Mouse (Mus musculus) kidney, adult 2 months (tissue): ENCODE data around the gene Dap. TPM values are rescaled to one million over a fixed set of nuclear protein-coding genes. Genes with fewer than 3 reads are reported as not detected.

Experiments
- DNase-seq: peaks from one replicate; pipeline ENCODE4 v3.0.0; 2021
- H3K27ac ChIP-seq: fragments of 200-500 bp; 2 replicates; pipeline ENCODE4 v1.5.1; 2012; ENCODE audit warnings: low read depth, low read length, control low read depth, inconsistent platforms; ENCODE audit not compliant: insufficient read depth
- H3K27me3 ChIP-seq: fragments of 200-500 bp; replicated peaks from 2 replicates; pipeline ENCODE4 v1.6.1; 2012; ENCODE audit warnings: mild to moderate bottlenecking, moderate library complexity, low read length, inconsistent platforms; ENCODE audit not compliant: control insufficient read depth, insufficient read depth
- H3K36me3 ChIP-seq: fragments of 200-500 bp; 2 replicates; pipeline ENCODE4 v1.6.1; 2012; ENCODE audit warnings: mild to moderate bottlenecking, moderate library complexity, low read length, inconsistent platforms; ENCODE audit not compliant: control insufficient read depth, insufficient read depth
- H3K4me1 ChIP-seq: fragments of 200-500 bp; 2 replicates; pipeline ENCODE4 v1.6.1; 2011; ENCODE audit warnings: low read length; ENCODE audit not compliant: control insufficient read depth, insufficient read depth
- H3K4me3 ChIP-seq: fragments of 200-500 bp; 2 replicates; pipeline ENCODE4 v1.5.1; 2011; ENCODE audit warnings: mild to moderate bottlenecking, low read depth, low read length, control low read depth; ENCODE audit not compliant: insufficient read depth
- CTCF ChIP-seq: fragments of 200-500 bp; conservative IDR thresholded peaks from 2 replicates; pipeline ENCODE4 v1.5.1; 2011; ENCODE audit warnings: low read depth, mild to moderate bottlenecking, control low read depth, low read length, moderate library complexity, mixed read lengths; ENCODE audit not compliant: insufficient read depth, insufficient read length
- POLR2A ChIP-seq: fragments of 200-500 bp; IDR thresholded peaks from one replicate; pipeline ENCODE4 v1.6.1; 2011; ENCODE audit warnings: low read depth, low read length, control low read depth
- WGBS: fragments of 180-500 bp; shearing (Covaris S2); methylation state at CpG from one replicate; pipeline ENCODE4 v1.1.7; 2018; 5-methylcytosine and 5-hydroxymethylcytosine counted together
- polyA plus RNA-seq: library from polyadenylated mRNA; depleted of rRNA; stranded (reverse); fragments of >200 nt; gene quantifications from 2 replicates; pipeline ENCODE4 v1.2.3, GENCODE M21; 2012

Gene Dap
- polyA plus RNA-seq, 1 experiment = 96.9 TPM

- H3K27ac ChIP-seq = no peak overlapping the region
Observed at GRCm38 (mm10) chr15:31247035-31247434, 22.9 kb downstream of the Dap start.

DNA sequence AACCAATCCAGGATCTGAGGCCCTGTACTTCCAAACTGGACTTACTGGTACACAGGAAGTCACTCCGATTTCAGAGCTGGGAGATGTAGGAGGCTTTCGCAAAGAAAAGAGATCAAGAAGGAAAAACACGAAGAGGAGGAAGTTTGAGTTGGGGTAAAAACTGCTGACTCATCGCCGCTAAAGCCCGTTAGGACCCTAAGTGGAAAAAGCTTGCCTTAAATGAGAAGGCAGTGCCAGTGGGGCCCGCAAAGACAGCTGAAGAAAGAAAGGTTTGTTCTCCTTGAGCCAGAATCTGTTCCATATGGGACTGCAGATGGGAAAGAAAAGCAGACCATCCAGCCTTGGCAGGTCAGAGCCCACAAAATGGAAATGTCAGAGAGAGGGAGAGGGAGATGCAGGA lies 24.8 kb downstream of the Dap start:
- Histone ChIP-seq H3K27ac (no peak overlapping the region), H3K36me3 (no peaks in the 10 kb centered on the region), H3K4me3 (no peak overlapping the region), H3K27me3 (no peaks in the 10 kb centered on the region), H3K4me1 (no peaks in the 10 kb centered on the region; the same call in 1 of the 2 replicates)
- no peak for DNase-seq
- 76% methylated on average over 7 of the region's 7 CpGs for WGBS
- no peak for TF ChIP-seq CTCF
- TF ChIP-seq POLR2A = no peak

More at GRCm38 (mm10) chr15:31247035-31247434, 22.9 kb downstream of the Dap start:
- WGBS = 88% methylated on average over 9 of the region's 9 CpGs
- H3K4me3 ChIP-seq = no peak overlapping the region
- TF ChIP-seq POLR2A (no peak), CTCF (no peak)
- no peaks in the 10 kb centered on the region for H3K27me3 ChIP-seq
- DNase-seq = no peak
- H3K4me1 ChIP-seq = no peaks in the 10 kb centered on the region; the same call in 1 of the 2 replicates
- no peaks in the 10 kb centered on the region for H3K36me3 ChIP-seq

DNA sequence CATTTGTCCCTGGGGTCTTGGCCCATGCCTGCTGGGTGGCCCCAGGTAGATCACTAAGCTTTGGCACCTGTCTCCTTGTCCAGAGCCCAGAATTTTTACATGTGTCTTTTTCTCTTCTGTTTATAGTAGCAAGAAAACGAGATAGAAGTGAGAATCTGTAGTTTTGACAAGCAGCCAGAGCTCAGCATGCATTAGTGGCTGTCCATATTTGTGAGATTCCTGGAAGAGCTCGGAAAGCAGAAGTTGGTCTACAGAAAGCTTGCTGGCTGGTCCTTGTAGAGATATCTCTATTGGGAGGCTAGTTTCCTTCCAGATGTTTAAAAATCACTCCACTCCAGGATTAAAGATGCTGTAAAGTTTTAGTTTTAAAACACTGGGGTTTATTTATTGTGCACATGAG lies 25.9 kb downstream of the Dap start:
- Histone ChIP-seq H3K36me3 (no peaks in the 10 kb centered on the region), H3K4me3 (no peak overlapping the region), H3K4me1 (no peaks in the 10 kb centered on the region; the same call in 1 of the 2 replicates), H3K27ac (no peak overlapping the region), H3K27me3 (no peaks in the 10 kb centered on the region)
- TF ChIP-seq CTCF (no peak), POLR2A (no peak)
- 77% methylated on average over 2 of the region's 2 CpGs for WGBS
- DNase-seq = no peak

- Histone ChIP-seq H3K4me3 (no peak overlapping the region), H3K4me1 (no peaks in the 10 kb centered on the region; the same call in 1 of the 2 replicates), H3K27me3 (no peaks in the 10 kb centered on the region), H3K36me3 (no peaks in the 10 kb centered on the region), H3K27ac (no peak overlapping the region)
- TF ChIP-seq POLR2A (no peak), CTCF (no peak)
- DNase-seq = no peak
- 87% methylated on average over 3 of the region's 3 CpGs for WGBS
Observed at GRCm38 (mm10) chr15:31250676-31251075, 26.6 kb downstream of the Dap start.

DNA sequence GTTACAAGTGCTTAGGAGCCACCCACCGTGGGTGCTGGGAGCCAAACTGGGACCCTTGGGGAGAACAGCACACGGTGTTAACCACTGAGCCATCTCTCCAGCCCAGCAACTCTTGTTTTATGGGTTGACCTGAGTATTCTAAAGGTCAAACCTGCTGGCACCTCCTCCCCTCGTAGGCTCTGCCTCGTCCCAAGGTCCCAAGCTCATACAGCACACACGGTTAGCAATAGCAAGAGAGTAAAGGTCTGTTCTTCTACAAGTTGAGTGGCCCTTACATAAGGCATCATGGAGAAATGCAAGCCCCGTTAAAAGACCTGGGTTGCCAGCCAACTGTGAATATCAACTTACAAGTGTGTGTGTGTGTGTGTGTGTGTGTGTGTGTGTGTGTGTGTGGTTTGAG lies 27.1 kb downstream of the Dap start:
- no peaks in the 10 kb centered on the region; the same call in 1 of the 2 replicates for H3K4me1 ChIP-seq
- DNase-seq = peak; percentile 22
- H3K27me3 ChIP-seq = no peaks in the 10 kb centered on the region
- H3K4me3 ChIP-seq = no peak overlapping the region
- TF ChIP-seq CTCF (no peak), POLR2A (no peak)
- no peaks in the 10 kb centered on the region for H3K36me3 ChIP-seq
- WGBS = 62% methylated on average over 6 of the region's 6 CpGs
- no peak overlapping the region for H3K27ac ChIP-seq

DNA sequence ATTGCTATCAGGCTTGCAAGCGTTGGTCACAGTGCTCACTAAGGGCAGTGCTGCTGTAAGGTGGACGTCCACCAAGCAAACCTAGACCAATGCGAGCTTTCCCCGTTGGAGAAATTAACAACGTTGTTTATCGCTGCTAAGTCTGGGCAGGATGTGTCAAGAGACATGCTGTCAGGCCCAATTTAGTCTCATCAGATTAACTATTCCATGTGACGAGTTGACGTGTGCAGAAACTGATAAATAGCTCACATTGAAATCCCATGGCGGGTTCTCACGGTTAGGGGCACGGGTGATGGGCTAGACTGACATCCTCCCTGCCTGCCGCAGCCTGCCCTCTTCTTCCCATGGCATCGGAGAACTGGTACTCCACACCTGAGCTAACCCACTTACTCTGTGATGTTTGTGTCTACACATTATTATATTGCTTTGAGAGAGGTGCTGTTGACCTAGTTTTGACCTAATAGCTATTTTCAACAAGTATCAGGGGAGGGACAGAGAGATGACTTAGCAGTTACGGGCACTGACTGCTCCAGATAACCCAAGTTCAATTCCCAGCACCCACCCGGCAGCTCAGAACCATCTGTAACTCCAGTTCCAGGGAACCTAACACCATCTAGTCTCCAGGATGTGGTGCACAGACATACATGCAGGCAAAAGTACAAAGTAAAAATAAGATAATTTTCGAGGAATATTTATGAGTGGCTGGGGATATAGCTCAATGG lies 28.6 kb downstream of the Dap start:
- no peak overlapping the region for H3K27ac ChIP-seq
- no peak for DNase-seq
- TF ChIP-seq CTCF = no peak
- TF ChIP-seq POLR2A = no peak
- no peak overlapping the region for H3K4me3 ChIP-seq
- H3K36me3 ChIP-seq = no peaks in the 10 kb centered on the region
- no peaks in the 10 kb centered on the region for H3K27me3 ChIP-seq
- H3K4me1 ChIP-seq = no peaks in the 10 kb centered on the region; the same call in 1 of the 2 replicates
- 92% methylated on average over 16 of the region's 16 CpGs for WGBS

DNA sequence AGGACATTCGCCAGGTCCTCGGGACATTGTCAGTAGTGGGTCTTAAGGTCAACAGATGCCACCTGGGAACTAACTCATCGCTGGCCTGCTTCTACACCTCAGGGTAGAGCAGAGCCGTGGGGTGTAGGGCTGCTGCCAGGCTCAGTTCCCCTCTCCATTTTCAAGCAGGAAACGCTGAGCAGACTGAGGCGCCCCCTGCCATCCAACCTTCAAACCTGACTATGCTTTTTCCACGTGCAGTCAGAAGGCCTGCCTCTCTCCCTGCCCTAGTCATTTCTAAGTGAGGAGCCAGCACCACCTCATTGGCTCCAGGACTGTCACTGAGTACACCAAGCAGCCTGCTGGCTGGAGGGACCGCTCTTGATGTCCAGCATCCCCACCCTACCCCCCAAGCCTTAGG lies 29.3 kb downstream of the Dap start:
- Histone ChIP-seq H3K27me3 (no peaks in the 10 kb centered on the region), H3K36me3 (no peaks in the 10 kb centered on the region), H3K4me3 (no peak overlapping the region), H3K4me1 (no peaks in the 10 kb centered on the region; the same call in 1 of the 2 replicates), H3K27ac (no peak overlapping the region)
- 71% methylated on average over 8 of the region's 8 CpGs for WGBS
- DNase-seq = no peak
- TF ChIP-seq POLR2A (no peak), CTCF (no peak)
